Mouse (Mus musculus): ENCODE results near the gene Gen1. TPM values are rescaled to one million over a fixed set of nuclear protein-coding genes. Genes with fewer than 3 reads are reported as not detected.

Gene Gen1
- polyA plus RNA-seq, 1 experiment: 23.9 TPM

DNA sequence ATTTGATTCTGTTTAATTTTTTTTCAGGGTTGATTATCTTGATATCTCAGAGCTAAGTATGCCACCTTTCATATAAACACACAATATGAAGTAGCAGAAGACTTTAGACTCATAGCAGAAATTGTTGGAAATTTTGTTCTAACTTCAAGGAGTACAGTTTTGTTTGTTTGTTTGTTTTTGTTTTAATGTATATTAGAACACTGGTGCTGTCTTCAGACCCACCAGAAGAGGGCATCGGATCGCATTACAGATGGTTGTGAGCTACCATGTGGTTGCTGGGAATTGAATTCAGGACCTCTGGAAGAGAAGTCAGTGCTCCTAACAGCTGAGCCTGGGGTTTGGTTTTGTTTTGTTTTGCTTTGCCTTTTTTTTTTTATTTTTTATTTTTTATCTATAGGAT lies 20.8 kb upstream of the Gen1 start:
- H3K9ac ChIP-seq (ENCODE audit: low read depth, poor library complexity, severe bottlenecking): no peak overlapping the region
- peaks cover 37% of the 10 kb centered on the region for H3K36me3 ChIP-seq (ENCODE audit: control insufficient read depth, insufficient read depth, low read length, poor library complexity, severe bottlenecking)
- H3K27me3 ChIP-seq (ENCODE audit: control insufficient read depth, insufficient read depth, low read length, poor library complexity, severe bottlenecking): no peaks in the 10 kb centered on the region
- H3K27ac ChIP-seq (ENCODE audit: insufficient read depth, low read length): no peak overlapping the region
- no peaks in the 10 kb centered on the region for H3K9me3 ChIP-seq (replicated peaks; ENCODE audit: control insufficient read depth, insufficient read depth, low read length, poor library complexity, severe bottlenecking)
- no peaks in the 10 kb centered on the region for H3K4me1 ChIP-seq (ENCODE audit: control insufficient read depth, insufficient read depth, low read length)
- no peak for TF ChIP-seq POLR2A (IDR thresholded peaks at IDR 0.05; ENCODE audit: insufficient read depth, low read length)
- H3K4me3 ChIP-seq (ENCODE audit: low read depth, low read length): no peak overlapping the region

DNA sequence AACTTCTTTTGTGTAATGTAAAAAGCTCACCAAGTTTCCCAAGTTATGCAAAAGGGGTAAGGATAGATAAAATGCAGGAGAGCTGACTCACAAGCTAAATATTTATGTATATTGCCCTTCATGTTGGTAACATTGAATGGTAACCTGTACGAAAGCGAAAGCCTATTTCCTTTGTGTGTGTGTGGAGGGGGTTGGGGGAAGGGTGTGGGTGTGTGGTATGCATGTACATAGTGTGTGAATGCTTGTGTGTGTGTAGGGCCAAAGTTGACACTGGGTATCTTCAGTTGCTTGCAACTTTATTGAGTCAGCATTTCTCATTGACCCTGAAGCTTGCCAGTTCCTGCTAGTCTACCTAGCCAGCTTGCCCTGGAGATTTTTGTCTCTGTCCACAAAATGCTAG lies 16.0 kb upstream of the Gen1 start:
- Histone ChIP-seq H3K4me1 (ENCODE audit: control insufficient read depth, insufficient read depth, low read length) (no peaks in the 10 kb centered on the region), H3K36me3 (ENCODE audit: control insufficient read depth, insufficient read depth, low read length, poor library complexity, severe bottlenecking) (peaks cover 34% of the 10 kb centered on the region), H3K9ac (ENCODE audit: low read depth, poor library complexity, severe bottlenecking) (no peak overlapping the region), H3K27ac (ENCODE audit: insufficient read depth, low read length) (no peak overlapping the region), H3K27me3 (ENCODE audit: control insufficient read depth, insufficient read depth, low read length, poor library complexity, severe bottlenecking) (no peaks in the 10 kb centered on the region), H3K4me3 (ENCODE audit: low read depth, low read length) (no peak overlapping the region), H3K9me3 (replicated peaks; ENCODE audit: control insufficient read depth, insufficient read depth, low read length, poor library complexity, severe bottlenecking) (no peaks in the 10 kb centered on the region)
- TF ChIP-seq CTCF (IDR thresholded peaks at IDR 0.05; ENCODE audit: low read depth, low read length): no peak
- no peak for TF ChIP-seq POLR2A (IDR thresholded peaks at IDR 0.05; ENCODE audit: insufficient read depth, low read length)
- TF ChIP-seq EP300 (IDR thresholded peaks at IDR 0.05; ENCODE audit: insufficient read depth, low read depth, low read length): no peak

DNA sequence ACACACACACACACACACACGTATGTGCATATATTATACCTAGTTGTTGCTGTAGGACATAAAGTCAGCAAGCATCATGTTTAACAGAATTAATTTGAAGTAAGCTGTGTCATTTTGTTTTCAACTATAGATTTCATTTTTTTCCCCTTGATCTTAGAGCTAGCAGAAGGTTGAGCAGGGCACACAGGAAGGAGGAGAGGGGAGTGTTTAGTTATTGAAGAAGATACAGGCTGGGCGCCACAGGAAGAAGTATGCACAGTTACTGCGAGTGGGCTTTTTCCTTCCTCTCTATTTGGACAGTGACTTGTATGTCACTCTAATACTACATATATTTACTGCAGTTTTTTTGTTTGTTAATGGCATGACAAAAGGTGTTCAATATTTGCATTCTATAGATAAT lies 14.3 kb upstream of the Gen1 start:
- no peaks in the 10 kb centered on the region for H3K9me3 ChIP-seq (replicated peaks; ENCODE audit: control insufficient read depth, insufficient read depth, low read length, poor library complexity, severe bottlenecking)
- peaks cover 26% of the 10 kb centered on the region for H3K36me3 ChIP-seq (ENCODE audit: control insufficient read depth, insufficient read depth, low read length, poor library complexity, severe bottlenecking)
- TF ChIP-seq EP300 (IDR thresholded peaks at IDR 0.05; ENCODE audit: insufficient read depth, low read depth, low read length) (no peak), POLR2A (IDR thresholded peaks at IDR 0.05; ENCODE audit: insufficient read depth, low read length) (no peak), CTCF (IDR thresholded peaks at IDR 0.05; ENCODE audit: low read depth, low read length) (no peak)
- no peak overlapping the region for H3K4me3 ChIP-seq (ENCODE audit: low read depth, low read length)
- H3K4me1 ChIP-seq (ENCODE audit: control insufficient read depth, insufficient read depth, low read length): no peaks in the 10 kb centered on the region
- H3K27me3 ChIP-seq (ENCODE audit: control insufficient read depth, insufficient read depth, low read length, poor library complexity, severe bottlenecking): no peaks in the 10 kb centered on the region
- H3K27ac ChIP-seq (ENCODE audit: insufficient read depth, low read length): no peak overlapping the region
- no peak overlapping the region for H3K9ac ChIP-seq (ENCODE audit: low read depth, poor library complexity, severe bottlenecking)

DNA sequence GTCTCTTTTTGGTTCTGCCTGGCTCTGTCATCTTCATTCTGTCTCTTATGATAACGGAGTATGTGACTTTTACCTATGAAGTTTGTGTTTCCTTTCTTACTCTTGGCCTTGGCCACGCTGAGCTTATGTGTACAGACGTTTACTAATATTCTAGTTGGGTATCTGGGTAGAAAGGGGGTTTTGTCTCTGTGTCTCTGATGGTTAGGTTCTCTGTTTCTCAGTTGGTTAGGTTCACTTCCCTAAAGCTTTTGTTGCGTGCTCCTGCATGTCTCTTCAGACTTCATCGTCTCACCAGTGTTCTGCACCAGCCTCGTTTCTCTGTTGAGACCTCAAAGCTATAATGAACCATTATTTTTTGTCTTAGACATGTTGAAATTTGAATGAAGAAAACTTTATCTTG lies 11.6 kb upstream of the Gen1 start:
- Histone ChIP-seq H3K27me3 (ENCODE audit: control insufficient read depth, insufficient read depth, low read length, poor library complexity, severe bottlenecking) (no peaks in the 10 kb centered on the region), H3K4me3 (ENCODE audit: low read depth, low read length) (no peak overlapping the region), H3K27ac (ENCODE audit: insufficient read depth, low read length) (no peak overlapping the region), H3K9me3 (replicated peaks; ENCODE audit: control insufficient read depth, insufficient read depth, low read length, poor library complexity, severe bottlenecking) (no peaks in the 10 kb centered on the region), H3K4me1 (ENCODE audit: control insufficient read depth, insufficient read depth, low read length) (no peaks in the 10 kb centered on the region), H3K36me3 (ENCODE audit: control insufficient read depth, insufficient read depth, low read length, poor library complexity, severe bottlenecking) (peaks cover 25% of the 10 kb centered on the region), H3K9ac (ENCODE audit: low read depth, poor library complexity, severe bottlenecking) (no peak overlapping the region)
- no peak for TF ChIP-seq POLR2A (IDR thresholded peaks at IDR 0.05; ENCODE audit: insufficient read depth, low read length)
- no peak for TF ChIP-seq EP300 (IDR thresholded peaks at IDR 0.05; ENCODE audit: insufficient read depth, low read depth, low read length)
- TF ChIP-seq CTCF (IDR thresholded peaks at IDR 0.05; ENCODE audit: low read depth, low read length): no peak

DNA sequence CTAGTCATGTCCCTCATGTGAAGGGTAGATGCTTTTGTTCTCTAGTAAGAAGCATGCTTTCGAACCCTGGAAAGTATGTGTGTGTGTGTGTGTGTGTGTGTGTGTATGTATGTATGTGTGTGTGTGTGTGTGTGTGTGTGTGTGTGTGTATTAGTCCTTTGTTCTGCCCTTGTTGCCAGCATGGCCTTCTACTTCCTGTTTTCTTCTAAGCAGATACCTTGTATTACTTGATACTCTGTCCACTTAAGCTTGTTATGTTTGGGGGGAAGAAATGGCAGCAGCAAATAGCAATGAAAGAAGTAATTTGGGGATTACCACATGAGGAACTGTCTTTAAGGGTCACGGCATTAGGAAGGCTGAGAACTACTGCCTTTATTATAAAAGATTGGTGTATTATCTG lies 11.0 kb upstream of the Gen1 start:
- Histone ChIP-seq H3K27ac (ENCODE audit: insufficient read depth, low read length) (no peak overlapping the region), H3K9me3 (replicated peaks; ENCODE audit: control insufficient read depth, insufficient read depth, low read length, poor library complexity, severe bottlenecking) (no peaks in the 10 kb centered on the region), H3K9ac (ENCODE audit: low read depth, poor library complexity, severe bottlenecking) (no peak overlapping the region), H3K4me3 (ENCODE audit: low read depth, low read length) (no peak overlapping the region), H3K36me3 (ENCODE audit: control insufficient read depth, insufficient read depth, low read length, poor library complexity, severe bottlenecking) (peaks cover 23% of the 10 kb centered on the region), H3K27me3 (ENCODE audit: control insufficient read depth, insufficient read depth, low read length, poor library complexity, severe bottlenecking) (no peaks in the 10 kb centered on the region), H3K4me1 (ENCODE audit: control insufficient read depth, insufficient read depth, low read length) (no peaks in the 10 kb centered on the region)
- TF ChIP-seq POLR2A (IDR thresholded peaks at IDR 0.05; ENCODE audit: insufficient read depth, low read length) (no peak), EP300 (IDR thresholded peaks at IDR 0.05; ENCODE audit: insufficient read depth, low read depth, low read length) (no peak)

DNA sequence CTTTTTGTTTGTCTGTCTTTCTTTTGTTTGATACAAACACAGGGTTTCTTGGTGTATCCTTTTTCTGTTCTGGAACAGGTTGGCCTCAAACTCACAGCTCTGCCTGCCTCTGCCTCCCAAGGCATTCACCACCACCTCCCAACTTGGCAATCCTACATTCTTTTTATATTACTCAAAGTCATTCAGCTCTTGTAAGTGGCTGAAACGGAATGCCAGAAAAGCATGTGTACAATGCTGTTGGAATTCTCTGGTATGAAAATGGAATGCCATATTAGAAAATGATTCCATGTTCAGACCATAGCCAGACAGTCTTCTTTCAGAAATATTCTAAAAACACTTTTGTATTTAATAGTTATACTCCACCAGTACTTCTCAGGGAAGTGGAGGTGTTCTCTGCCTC lies 7.6 kb upstream of the Gen1 start:
- H3K9me3 ChIP-seq (replicated peaks; ENCODE audit: control insufficient read depth, insufficient read depth, low read length, poor library complexity, severe bottlenecking): no peaks in the 10 kb centered on the region
- H3K4me3 ChIP-seq (ENCODE audit: low read depth, low read length): no peak overlapping the region
- H3K4me1 ChIP-seq (ENCODE audit: control insufficient read depth, insufficient read depth, low read length): no peaks in the 10 kb centered on the region
- H3K27me3 ChIP-seq (ENCODE audit: control insufficient read depth, insufficient read depth, low read length, poor library complexity, severe bottlenecking): no peaks in the 10 kb centered on the region
- H3K36me3 ChIP-seq (ENCODE audit: control insufficient read depth, insufficient read depth, low read length, poor library complexity, severe bottlenecking): peaks cover 10% of the 10 kb centered on the region
- no peak overlapping the region for H3K9ac ChIP-seq (ENCODE audit: low read depth, poor library complexity, severe bottlenecking)
- no peak overlapping the region for H3K27ac ChIP-seq (ENCODE audit: insufficient read depth, low read length)
- no peak for TF ChIP-seq CTCF (IDR thresholded peaks at IDR 0.05; ENCODE audit: low read depth, low read length)
- TF ChIP-seq POLR2A (IDR thresholded peaks at IDR 0.05; ENCODE audit: insufficient read depth, low read length): no peak

Data from ES-Bruce4 (cell line).